Mouse (Mus musculus) spleen, postnatal 0 days (tissue): Measurements from ENCODE around the gene Srsf4. TPM values are rescaled to one million over a fixed set of nuclear protein-coding genes. Genes with fewer than 3 reads are reported as not detected.

Experiments used
- polyA plus RNA-seq: library from polyadenylated mRNA; unstranded; fragments of >200 nt; fragmentation: Nextera tagmentation; extraction: Ambion mirVana; gene quantifications from 2 replicates; pipeline ENCODE4 v1.2.1, GENCODE M21; 2015

The Srsf4 gene
- 70.2 and 71.1 TPM in 2 replicates for polyA plus RNA-seq

GRCm38 (mm10) chr4:131873293-131874168 is at the start of gene Srsf4:
TSS of gene Srsf4 (plus strand) at chr4:131873617.

DNA sequence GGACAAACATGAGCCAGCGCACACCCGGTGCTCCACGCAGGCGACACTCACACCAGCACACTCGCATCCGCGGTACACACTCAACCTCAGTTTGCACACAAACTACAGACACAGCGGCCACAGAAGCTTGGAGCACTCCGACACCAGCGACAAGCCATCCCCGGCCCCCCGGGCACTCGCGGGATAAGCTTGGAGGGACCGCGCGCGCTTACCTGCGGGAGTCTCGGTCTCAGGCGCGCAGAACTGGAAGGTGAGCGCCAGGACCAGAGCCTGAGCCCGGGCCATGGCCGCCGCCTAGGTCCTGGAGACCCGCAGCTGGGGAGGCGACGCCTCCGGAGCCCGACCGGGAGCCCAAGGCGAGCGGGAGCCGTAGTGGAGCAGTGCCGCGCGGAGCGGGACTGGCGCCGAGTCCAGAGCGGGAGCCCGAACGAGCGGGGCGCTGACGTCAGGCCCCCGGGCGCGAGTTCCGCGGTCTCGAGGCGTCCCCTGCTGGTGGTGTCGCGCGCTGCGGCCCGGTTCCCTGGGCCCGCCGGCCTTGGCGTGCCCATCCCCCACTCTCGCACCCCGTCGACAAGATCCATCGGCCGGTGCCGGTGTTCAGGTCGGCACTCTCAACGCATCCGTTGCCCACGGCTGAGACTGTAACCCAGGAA is 35.4 kb upstream of the Srsf4 start, which contains the start of gene Ptpru:
TSS of gene Ptpru (minus strand) at position 417 of the 653 bp plus-strand sequence.

GRCm38 (mm10) chr4:131843290-131843743 is 30.1 kb upstream of the Srsf4 start, which contains the start of gene Mecr:
TSS of gene Mecr (plus strand) at chr4:131843470.

DNA sequence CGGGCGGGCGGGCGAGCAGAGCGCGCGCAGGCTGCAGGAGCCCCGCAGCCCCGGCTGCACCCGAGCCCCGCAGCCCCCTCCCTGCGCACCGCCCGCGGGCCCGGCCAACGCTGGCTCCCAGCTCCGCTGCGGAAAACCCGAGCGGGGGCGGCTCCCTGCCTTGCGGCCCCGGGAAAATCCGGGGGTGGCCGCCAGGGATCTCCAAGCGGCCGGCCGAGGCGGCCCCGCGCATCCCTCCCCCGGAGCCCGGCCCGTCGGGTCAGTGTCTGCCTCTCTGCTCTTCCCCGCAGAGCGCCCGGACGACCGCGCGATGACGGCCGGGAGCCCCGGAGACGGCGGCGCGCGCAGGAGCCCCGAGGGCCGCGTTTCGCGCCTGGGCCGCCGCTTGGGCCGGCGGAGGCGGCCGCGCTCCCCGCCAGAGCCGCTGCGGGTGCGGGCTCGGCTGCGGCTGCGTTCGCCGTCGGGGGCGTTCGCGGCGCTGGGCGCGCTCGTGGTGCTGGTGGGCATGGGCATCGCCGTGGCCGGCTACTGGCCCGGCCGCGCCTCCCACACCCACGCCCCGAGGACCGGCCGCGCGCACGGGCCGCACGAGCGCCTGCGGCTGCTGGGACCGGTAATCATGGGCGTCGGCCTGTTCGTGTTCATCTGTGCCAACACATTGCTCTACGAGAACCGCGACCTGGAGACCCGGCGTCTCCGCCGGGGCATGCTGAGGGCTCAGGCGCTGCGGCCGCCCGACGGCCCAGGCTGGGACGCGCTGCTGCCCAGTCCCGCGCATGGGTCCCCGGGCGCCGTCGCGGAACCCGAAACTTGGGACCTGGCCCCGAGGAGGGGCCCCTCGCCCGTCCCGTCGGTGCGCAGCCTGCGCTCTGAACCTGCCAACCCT is 48.3 kb downstream of the Srsf4 start, which contains the start of gene Tmem200b:
TSS of gene Tmem200b (plus strand) at position 311 of the 886 bp plus-strand sequence.

Other genes starting within 250 kb of the Srsf4 start
- 3.9 and 7.2 TPM in 2 replicates for gene Ptpru, start 35.3 kb upstream of the Srsf4 start, polyA plus RNA-seq
- 33.5 and 35.5 TPM in 2 replicates for gene Mecr, start 30.1 kb upstream of the Srsf4 start, polyA plus RNA-seq
- gene Tmem200b, start 48.2 kb downstream of the Srsf4 start, polyA plus RNA-seq: 0.25 and 0.34 TPM in 2 replicates
- 0.36 and 0.61 TPM in 2 replicates for gene Gm10300, start 201.1 kb downstream of the Srsf4 start, polyA plus RNA-seq
- 107 and 109 TPM in 2 replicates for gene Epb41, start 201.7 kb downstream of the Srsf4 start, polyA plus RNA-seq